Mouse (Mus musculus): ENCODE measurements around the gene Abhd17a. TPM values are rescaled to one million over a fixed set of nuclear protein-coding genes. Genes with fewer than 3 reads are reported as not detected.

The Abhd17a gene
- total and polyA plus RNA-seq, 2 experiments from 2014 or later, result 88.2 to 194 TPM

DNA sequence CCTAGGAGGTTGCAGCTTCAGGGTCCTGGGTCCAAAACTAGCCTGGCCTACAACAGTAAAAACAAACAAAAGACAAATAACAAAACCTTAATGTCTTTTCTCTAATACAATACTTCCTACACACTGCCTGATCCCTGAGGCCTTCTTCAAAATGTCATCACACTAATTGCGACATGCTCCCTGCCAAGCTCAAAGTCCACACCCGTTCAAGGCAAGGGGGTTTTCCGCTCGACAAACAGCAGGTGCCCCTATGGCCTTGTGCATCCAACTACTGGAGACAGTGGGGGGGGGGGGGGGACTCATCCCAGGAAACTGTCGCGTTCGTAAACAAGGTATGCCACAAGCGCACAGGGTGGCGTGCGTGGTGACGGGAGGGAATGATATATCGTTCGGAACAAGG lies 29.5 kb downstream of the Abhd17a start:
- Histone ChIP-seq H3K36me3 (replicated peaks; ENCODE audit: control insufficient read depth, insufficient read depth, low read length) (no peaks in the 10 kb centered on the region), H3K9ac (replicated peaks; ENCODE audit: low read depth, low read length) (peak overlapping the region; percentile 94), H3K9me3 (replicated peaks; ENCODE audit: control insufficient read depth, low read length) (no peaks in the 10 kb centered on the region), H3K4me3 (ENCODE audit: low read depth, low read length) (peak overlapping the region; percentile 93), H3K4me1 (ENCODE audit: control insufficient read depth, insufficient read depth) (peaks cover 14% of the 10 kb centered on the region; the same call in 1 of the 2 replicates), H3K27ac (ENCODE audit: low read depth) (peak overlapping the region; percentile 89), H3K27me3 (ENCODE audit: control insufficient read depth, insufficient read depth, low read length) (no peaks in the 10 kb centered on the region), H3K4me2 (ENCODE audit: low read depth, low read length) (peak overlapping the region; percentile 79)
- ATAC-seq (ENCODE audit: insufficient read depth, low read depth) (no peak), DNase-seq (ENCODE audit: low spot score) (no peak)
- 2% methylated on average over 13 of the region's 13 CpGs for WGBS
- TF ChIP-seq EP300 (IDR thresholded peaks at IDR 0.05; ENCODE audit: low read depth), result no peak
- no peak for TF ChIP-seq CTCF (IDR thresholded peaks at IDR 0.05; ENCODE audit: low read depth)

DNA sequence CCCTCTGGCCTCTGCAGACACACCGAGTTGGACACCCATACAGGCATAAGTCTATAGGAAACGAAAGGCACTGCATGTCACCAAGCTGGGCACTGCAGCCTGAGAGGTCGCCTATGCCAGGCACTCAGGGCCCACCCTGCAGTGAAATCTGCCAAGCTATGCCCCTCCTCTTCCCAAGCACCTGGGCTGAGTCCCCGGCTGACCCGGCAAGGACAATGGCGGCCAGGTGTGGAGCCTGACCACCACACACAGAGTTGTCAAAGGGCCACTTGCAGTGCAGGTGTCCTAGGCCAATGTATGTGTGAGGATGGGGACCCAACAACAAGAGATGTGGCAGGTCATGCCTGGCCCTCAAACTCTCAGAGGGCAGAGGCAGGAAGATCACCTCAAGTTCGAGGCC lies 30.7 kb downstream of the Abhd17a start:
- no peak for ATAC-seq (ENCODE audit: insufficient read depth, low read depth)
- Histone ChIP-seq H3K27ac (ENCODE audit: low read depth) (no peak overlapping the region), H3K4me3 (ENCODE audit: low read depth, low read length) (no peak overlapping the region), H3K4me1 (ENCODE audit: control insufficient read depth, insufficient read depth) (peaks cover 14% of the 10 kb centered on the region; the same call in 1 of the 2 replicates), H3K9ac (replicated peaks; ENCODE audit: low read depth, low read length) (no peak overlapping the region), H3K36me3 (replicated peaks; ENCODE audit: control insufficient read depth, insufficient read depth, low read length) (no peaks in the 10 kb centered on the region), H3K4me2 (ENCODE audit: low read depth, low read length) (no peak overlapping the region), H3K27me3 (ENCODE audit: control insufficient read depth, insufficient read depth, low read length) (no peaks in the 10 kb centered on the region), H3K9me3 (replicated peaks; ENCODE audit: control insufficient read depth, low read length) (no peaks in the 10 kb centered on the region)
- 86% methylated on average over 7 of the region's 7 CpGs for WGBS
- TF ChIP-seq CTCF (IDR thresholded peaks at IDR 0.05; ENCODE audit: low read depth) (no peak), EP300 (IDR thresholded peaks at IDR 0.05; ENCODE audit: low read depth) (no peak)
- DNase-seq (ENCODE audit: low spot score), result no peak

DNA sequence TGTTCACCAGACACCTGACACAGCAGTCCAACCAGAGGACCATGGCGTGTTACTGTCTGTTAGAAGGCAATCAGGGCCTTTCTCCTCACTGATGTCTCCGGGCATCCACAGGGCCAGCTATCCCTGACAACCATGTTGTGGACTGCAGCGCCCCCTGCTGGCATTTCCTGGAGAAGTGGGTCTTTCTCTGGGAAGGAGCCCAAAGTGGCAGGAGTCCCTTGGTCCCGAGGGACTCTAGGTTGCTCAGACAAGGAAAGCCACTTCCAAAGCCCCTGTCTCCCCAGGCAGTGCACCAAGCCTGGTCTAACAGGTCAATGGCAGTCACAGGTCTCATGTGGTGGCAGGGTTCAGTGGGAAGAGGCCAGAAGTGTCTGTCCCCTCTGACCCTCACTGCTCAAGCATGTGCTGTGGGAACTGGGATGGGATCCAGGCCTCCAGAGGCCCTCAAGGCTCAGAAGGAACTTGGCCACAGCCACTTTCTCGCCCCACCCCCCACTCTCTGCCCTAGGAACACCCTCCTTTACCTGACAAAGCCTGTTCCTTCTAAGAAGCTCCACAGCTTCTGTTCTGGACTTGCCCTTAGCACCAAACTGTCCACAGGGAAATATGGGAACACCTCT lies 32.7 kb downstream of the Abhd17a start:
- Histone ChIP-seq H3K4me3 (ENCODE audit: low read depth, low read length) (no peak overlapping the region), H3K27me3 (ENCODE audit: control insufficient read depth, insufficient read depth, low read length) (no peaks in the 10 kb centered on the region), H3K9ac (replicated peaks; ENCODE audit: low read depth, low read length) (no peak overlapping the region), H3K27ac (ENCODE audit: low read depth) (no peak overlapping the region), H3K4me2 (ENCODE audit: low read depth, low read length) (no peak overlapping the region), H3K4me1 (ENCODE audit: control insufficient read depth, insufficient read depth) (peaks cover 27% of the 10 kb centered on the region), H3K36me3 (replicated peaks; ENCODE audit: control insufficient read depth, insufficient read depth, low read length) (no peaks in the 10 kb centered on the region), H3K9me3 (replicated peaks; ENCODE audit: control insufficient read depth, low read length) (no peaks in the 10 kb centered on the region)
- 22% methylated on average over 5 of the region's 5 CpGs for WGBS
- DNase-seq (ENCODE audit: low spot score) (peak; percentile 60), ATAC-seq (ENCODE audit: insufficient read depth, low read depth) (no peak)
- TF ChIP-seq CTCF (IDR thresholded peaks at IDR 0.05; ENCODE audit: low read depth), result peak; percentile 68
- TF ChIP-seq EP300 (IDR thresholded peaks at IDR 0.05; ENCODE audit: low read depth), result no peak

DNA sequence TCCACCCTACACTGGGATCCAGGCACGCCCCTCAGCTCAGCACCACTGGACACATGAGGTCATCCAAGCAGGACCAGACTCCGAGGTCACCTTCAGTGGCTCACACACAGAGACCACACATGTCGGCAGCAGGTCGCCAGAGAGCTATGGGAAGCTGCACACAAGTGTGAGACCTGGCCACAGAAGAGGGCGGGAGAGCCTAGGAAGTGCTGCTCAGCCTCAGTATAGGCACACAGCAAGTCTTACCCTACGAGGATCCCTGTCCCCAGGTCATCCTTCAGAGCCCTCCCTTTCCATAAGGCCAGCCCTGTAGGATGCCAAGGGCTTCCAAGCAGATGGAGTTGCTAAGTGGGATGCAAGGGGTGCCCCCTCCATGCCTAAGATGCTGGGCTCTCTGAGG lies 36.1 kb downstream of the Abhd17a start:
- Histone ChIP-seq H3K36me3 (replicated peaks; ENCODE audit: control insufficient read depth, insufficient read depth, low read length) (peaks cover 19% of the 10 kb centered on the region), H3K27me3 (ENCODE audit: control insufficient read depth, insufficient read depth, low read length) (no peaks in the 10 kb centered on the region), H3K4me2 (ENCODE audit: low read depth, low read length) (no peak overlapping the region), H3K27ac (ENCODE audit: low read depth) (no peak overlapping the region), H3K4me3 (ENCODE audit: low read depth, low read length) (no peak overlapping the region), H3K4me1 (ENCODE audit: control insufficient read depth, insufficient read depth) (peaks cover 19% of the 10 kb centered on the region), H3K9me3 (replicated peaks; ENCODE audit: control insufficient read depth, low read length) (no peaks in the 10 kb centered on the region), H3K9ac (replicated peaks; ENCODE audit: low read depth, low read length) (no peak overlapping the region)
- no peak for DNase-seq (ENCODE audit: low spot score)
- TF ChIP-seq CTCF (IDR thresholded peaks at IDR 0.05; ENCODE audit: low read depth), result no peak
- no peak for TF ChIP-seq EP300 (IDR thresholded peaks at IDR 0.05; ENCODE audit: low read depth)
- 0 out of 2 replicates have a peak, but pooled peaks have one; percentile 21 for ATAC-seq (ENCODE audit: insufficient read depth, low read depth)
- WGBS, result 58% methylated on average over 6 of the region's 6 CpGs

DNA sequence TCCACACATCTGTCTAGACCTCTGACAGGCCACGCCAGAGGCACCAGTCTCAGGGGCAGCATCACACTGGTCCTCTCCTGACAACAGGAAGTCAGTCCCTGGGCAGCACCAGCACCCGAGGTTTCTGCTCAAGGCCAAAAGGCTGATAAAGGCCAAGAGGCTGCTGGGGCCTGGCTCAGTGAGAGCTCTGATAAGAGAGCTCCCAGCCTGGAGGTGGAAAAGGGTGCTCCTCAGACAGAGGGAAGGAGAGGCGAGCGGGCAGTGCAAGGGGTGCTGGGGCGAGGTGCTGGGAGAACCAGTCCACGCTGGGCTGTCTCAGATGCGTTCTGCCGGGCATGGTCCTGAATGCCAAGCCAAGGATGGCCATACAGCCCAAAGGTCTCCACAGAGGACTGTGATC lies 36.6 kb downstream of the Abhd17a start:
- Histone ChIP-seq H3K9ac (replicated peaks; ENCODE audit: low read depth, low read length) (no peak overlapping the region), H3K9me3 (replicated peaks; ENCODE audit: control insufficient read depth, low read length) (no peaks in the 10 kb centered on the region), H3K4me2 (ENCODE audit: low read depth, low read length) (no peak overlapping the region), H3K27me3 (ENCODE audit: control insufficient read depth, insufficient read depth, low read length) (no peaks in the 10 kb centered on the region), H3K27ac (ENCODE audit: low read depth) (no peak overlapping the region), H3K4me3 (ENCODE audit: low read depth, low read length) (no peak overlapping the region), H3K4me1 (ENCODE audit: control insufficient read depth, insufficient read depth) (peaks cover 19% of the 10 kb centered on the region), H3K36me3 (replicated peaks; ENCODE audit: control insufficient read depth, insufficient read depth, low read length) (peaks cover 21% of the 10 kb centered on the region)
- DNase-seq (ENCODE audit: low spot score), result no peak
- TF ChIP-seq CTCF (IDR thresholded peaks at IDR 0.05; ENCODE audit: low read depth), result no peak
- TF ChIP-seq EP300 (IDR thresholded peaks at IDR 0.05; ENCODE audit: low read depth), result no peak
- ATAC-seq (ENCODE audit: insufficient read depth, low read depth), result no peak
- WGBS, result 52% methylated on average over 8 of the region's 8 CpGs

DNA sequence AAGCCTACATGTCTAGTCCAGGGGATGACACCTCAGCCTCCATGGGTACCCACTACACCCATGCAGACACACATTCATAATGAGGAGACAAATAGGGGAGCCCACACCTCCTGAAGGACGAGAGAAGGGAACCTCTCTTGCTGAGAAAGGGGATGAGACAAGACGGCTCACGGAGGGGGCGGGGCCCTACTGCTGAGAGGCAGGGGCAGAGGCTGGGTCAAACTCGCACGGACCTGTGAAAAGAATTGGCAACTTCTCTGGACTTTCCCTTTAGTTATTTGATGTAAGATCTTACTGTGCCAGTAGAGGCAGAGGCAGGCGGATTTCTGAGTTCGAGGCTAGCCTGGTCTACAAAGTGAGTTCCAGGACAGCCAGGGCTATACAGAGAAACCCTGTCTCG lies 37.8 kb downstream of the Abhd17a start:
- Histone ChIP-seq H3K4me3 (ENCODE audit: low read depth, low read length) (no peak overlapping the region), H3K4me2 (ENCODE audit: low read depth, low read length) (no peak overlapping the region), H3K9me3 (replicated peaks; ENCODE audit: control insufficient read depth, low read length) (no peaks in the 10 kb centered on the region), H3K27me3 (ENCODE audit: control insufficient read depth, insufficient read depth, low read length) (no peaks in the 10 kb centered on the region), H3K36me3 (replicated peaks; ENCODE audit: control insufficient read depth, insufficient read depth, low read length) (peaks cover 25% of the 10 kb centered on the region), H3K9ac (replicated peaks; ENCODE audit: low read depth, low read length) (no peak overlapping the region), H3K4me1 (ENCODE audit: control insufficient read depth, insufficient read depth) (peaks cover 13% of the 10 kb centered on the region), H3K27ac (ENCODE audit: low read depth) (no peak overlapping the region)
- DNase-seq (ENCODE audit: low spot score) (no peak), ATAC-seq (ENCODE audit: insufficient read depth, low read depth) (no peak)
- 65% methylated on average over 9 of the region's 9 CpGs for WGBS
- TF ChIP-seq CTCF (IDR thresholded peaks at IDR 0.05; ENCODE audit: low read depth), result no peak
